Mouse (Mus musculus): ENCODE results near the gene Gm973.

Gene Gm973

GRCm38 (mm10) chr1:59548486-59548885 is 32.4 kb downstream of the Gm973 start:
- DNase-seq: no peak

DNA sequence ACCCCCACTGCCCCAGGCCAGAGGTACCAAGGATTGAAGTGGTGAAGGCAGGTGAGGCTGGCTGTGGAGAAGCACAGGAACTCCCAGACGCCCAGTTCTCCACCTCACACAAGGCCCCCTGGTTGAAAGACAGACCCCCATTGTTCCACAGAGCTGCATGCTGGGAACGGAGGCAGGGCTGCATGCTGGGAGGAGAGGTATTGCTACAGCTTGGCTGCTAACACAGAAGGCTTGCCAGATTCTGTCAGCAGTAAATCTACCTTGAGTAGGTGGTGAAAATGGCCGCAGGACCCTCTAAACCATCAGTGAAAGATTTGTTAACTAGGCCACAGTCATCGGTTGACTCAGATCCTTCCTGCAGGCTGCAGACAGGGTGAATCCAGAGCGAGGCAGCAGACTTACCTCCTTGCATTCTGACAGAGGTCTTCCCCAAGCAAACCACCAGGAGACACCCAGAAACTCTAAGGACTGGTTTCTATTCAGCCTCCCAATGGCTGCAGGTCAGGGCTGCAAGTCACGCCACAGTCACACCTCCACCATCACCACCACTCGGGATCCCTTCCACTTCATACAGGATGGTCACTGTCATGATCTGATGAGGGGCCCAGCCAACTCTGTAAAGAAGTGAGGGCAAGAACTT is 33.1 kb downstream of the Gm973 start:
- no peak for DNase-seq

GRCm38 (mm10) chr1:59550227-59550626 is 34.2 kb downstream of the Gm973 start:
- DNase-seq: peak; percentile 24

DNA sequence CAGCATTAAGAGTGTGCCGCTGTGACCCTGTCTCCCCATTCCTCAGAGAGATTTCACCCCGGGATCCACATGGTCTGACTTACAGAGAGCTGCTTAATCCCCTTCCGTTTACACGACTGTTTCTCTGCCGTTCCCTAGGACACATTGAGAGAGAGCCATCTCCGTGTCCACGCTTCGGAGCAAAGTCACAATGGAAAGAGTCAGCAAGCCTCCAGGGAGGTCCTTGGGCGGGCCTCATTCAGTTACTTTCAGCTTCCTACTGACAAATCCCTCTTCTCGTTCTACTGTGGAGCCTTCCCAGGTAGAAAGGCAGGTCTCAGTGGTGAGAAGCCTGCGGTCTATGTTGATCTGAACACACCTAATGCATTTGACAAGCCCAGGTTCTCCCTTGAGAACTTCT is 34.9 kb downstream of the Gm973 start:
- no peak for DNase-seq

DNA sequence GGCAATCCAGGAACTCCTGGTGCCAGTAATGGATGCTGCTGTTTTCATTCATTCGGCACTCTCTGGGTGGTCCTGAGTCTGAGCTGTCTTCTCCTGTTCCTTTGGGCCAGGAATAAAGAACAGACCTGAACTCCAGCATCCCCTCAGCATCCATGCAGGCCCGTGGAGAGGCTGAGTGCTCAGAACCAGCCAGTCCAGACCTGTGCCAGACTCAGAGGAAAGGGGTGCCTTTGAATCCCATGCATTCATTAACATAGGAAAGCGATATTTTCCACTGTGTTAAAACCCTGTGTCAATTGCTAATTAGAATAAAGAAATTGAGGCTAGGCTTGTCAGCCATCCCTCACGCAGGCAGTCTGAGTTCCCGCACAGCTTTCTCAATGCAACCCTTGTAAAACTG is 37.6 kb downstream of the Gm973 start:
- no peak for DNase-seq

- no peak for DNase-seq
Measured at GRCm38 (mm10) chr1:59563581-59563980, 47.5 kb downstream of the Gm973 start.

DNA sequence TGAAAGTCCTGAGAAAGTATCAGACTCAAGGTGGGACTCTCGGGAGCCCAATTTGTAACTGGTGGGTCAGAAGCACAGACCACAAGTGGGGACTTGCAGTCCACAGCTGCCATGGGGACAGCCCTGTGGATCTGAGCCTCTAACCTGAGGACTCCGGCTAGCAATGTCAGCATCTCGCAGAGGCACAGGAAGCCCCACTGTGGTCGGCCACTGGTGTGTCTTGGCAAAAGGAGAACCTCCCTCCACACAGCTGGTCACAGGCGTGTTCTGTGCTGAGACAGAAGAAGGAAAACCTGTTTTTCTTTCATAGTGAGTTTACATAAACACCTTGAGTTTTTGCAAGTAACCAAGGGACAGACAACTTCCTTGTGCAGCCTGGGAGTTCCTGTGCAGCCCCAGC is 49.7 kb downstream of the Gm973 start:
- no peak for DNase-seq

GRCm38 (mm10) chr1:59566281-59566680 is 50.2 kb downstream of the Gm973 start:
- no peak for DNase-seq

DNA sequence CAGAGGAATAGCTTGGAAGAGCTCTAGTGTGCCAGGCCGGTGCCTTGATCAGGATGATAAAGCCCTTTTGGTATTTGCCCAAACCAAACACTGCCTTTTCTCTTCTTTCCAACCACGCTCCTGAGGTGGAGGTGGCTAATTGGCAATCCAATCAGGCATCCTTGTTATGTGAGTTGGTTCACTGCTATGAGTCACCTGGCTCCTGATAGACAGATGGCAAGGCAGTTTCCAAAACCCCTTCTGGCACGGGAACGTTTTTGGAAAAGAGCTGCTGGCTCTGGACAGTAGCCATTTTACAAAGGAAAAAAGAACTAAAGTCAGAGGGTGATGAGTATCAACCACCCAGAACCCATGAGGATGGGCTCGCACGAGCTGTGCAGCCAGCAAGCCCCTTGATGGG is 50.9 kb downstream of the Gm973 start:
- DNase-seq: no peak

- DNase-seq: no peak
Measured at GRCm38 (mm10) chr1:59567521-59567920, 51.5 kb downstream of the Gm973 start.

DNA sequence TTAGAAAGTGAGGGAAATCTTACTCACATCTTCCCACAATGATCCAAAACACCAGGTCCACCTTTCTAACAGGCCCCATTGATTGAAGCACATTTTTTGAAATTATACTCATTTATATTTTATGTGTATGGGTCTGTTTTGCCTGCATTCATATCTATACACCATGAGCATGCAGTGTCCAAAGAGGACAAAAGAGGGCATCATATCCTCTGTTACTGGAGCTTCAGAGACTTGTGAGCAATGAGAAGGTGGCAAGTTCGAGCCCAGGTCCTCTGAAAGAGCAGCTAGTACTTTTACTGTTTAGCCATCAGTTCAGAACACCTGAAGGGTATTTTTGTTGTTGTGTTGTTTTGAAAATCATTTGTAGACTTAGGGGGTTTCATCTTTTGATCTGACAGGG is 52.2 kb downstream of the Gm973 start:
- DNase-seq: no peak

DNA sequence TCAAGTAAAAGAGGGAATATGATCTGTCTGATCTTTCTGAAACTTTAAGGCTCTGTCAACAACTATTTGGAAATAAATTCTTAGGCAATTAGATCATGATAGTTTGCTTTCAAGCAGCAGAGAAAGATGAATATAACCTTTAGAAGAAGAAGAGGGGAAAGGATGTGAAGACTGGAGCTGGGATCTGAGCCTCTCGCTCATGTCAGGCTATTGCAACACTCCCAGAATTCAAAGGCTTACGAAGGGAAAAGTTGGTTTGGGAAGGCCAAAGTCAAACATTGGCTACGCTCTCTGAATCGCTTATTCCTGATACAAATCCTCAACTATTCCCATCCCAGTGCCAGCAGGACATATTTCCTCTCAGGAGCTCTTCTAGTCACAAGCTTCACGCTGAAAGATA is 53.2 kb downstream of the Gm973 start:
- DNase-seq: no peak

DNA sequence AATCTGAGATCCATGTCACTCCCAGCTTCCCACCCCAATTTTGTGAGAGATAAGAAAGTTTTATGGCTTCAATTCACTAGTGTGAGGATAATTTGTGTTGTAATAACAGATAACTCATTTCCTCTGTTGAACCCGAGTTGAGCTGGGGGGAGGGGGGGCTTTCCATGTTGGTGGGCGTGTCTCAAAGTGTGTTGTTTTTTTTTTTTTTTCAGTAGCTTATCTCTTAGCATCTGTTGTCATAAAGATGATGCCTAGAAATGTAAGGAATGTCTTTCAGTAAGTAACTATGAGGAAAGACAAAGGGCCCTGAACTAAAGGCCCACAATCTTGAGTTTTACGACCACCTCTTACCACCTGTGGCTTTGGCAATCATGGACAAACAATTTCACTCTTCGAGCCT is 54.7 kb downstream of the Gm973 start:
- DNase-seq: no peak

DNA sequence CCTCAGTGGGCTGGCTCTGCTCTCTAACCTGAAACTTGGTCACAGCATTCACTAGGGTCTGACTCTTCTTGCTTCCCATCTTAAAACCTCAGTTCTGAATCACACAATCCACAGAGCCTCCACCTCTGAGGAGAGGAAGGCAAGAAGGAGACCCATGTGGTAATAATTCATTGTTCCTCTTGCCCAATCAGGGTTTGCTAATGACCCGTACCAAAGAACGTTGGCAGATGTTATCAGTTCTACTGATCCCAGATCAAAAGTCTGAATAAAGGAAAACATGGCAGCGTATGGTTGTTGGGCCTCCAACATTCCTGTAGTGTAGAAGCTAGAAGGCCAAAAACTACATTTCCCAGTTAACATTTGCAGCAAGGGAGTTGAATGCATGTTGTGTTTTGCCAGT is 55.4 kb downstream of the Gm973 start:
- no peak for DNase-seq

DNA sequence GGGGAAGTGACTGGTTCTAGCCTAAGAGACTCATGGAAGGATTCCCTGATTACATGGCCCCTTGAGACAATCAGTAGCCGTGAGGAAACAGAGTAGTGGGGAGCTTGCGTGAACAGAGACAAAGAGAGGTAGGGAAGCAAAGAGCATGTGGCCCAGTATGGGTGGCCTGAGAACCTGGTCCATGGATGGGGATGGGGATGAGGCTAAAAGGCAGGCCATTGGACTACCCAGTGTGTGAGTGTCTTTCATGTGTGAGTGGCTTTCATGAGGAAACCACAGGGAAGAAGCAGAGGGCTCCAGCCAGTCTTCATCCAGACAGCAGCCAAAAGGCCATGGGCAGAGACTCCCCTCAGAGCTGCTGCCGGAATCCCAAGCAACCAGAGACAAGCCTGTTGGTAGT is 57.8 kb downstream of the Gm973 start:
- DNase-seq: no peak

- no peak for DNase-seq
Measured at GRCm38 (mm10) chr1:59574262-59575187, 58.5 kb downstream of the Gm973 start.

DNA sequence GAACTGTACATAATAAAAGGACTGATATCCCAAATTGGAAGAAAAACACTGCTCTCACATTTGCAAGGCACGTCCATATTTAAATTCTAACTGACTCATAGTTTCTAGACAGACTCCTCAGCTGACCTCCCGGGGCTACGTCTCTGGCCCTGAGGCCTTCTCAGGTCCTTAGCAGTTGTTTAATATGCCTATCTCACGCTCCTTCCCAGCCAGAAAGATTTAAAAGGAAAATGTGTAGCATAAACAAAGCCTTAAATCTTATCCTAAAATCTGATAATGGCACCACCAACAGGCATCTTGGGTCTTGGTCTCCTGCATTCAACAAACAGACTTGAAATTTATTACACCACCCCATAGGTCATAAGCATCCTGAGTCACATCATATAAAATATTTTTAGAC is 62.7 kb downstream of the Gm973 start:
- no peak for DNase-seq

DNA sequence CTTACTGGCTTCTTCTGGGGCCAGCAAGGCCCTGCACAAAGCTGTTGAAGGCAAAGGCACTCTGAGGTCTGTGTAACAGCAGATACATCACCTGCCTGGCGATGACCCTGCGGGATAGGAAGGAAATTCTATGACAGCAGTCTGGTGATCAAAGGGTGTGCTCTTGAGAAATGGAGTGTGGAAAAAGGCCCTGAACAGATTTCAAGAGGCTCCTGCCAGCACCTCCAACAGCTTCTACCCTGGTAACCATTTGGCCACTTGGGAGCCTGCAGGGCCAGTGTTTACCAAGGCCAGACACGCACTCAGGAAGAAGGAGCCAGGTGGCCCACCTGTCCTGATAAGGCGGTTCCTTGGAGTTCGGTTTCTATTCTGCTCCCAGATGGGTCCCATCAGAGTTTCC is 63.3 kb downstream of the Gm973 start:
- DNase-seq: no peak

DNA sequence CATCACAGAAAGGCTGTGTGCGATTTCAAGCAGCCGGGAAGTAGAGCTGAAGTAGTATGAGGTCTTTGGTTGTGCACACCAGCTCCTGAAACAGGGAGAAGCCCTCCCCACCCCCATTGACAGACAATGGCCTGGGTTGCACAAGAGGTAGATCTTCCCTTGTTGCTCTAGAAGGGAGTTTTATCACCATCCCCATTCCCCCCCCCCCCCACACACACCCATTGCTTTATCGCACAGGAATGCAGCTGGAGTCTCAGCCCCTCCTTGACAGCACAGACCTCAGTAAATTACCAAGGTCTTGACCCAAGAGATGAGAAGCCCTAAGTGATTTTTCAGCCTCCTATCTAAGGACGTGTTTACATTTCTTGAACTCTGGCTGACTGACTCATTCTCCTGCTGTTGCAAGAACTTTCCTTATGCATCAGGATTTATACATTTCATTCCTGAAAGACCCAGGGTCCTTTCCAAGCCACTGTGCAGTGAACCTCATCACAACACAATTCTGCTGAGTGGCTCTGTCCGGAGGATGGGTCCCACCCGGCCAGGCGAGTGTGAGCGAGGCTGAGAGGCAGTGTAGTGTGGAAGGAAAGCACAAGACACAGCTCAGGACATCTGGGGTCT is 64.2 kb downstream of the Gm973 start:
- DNase-seq: no peak

GRCm38 (mm10) chr1:59580880-59581279 is 64.8 kb downstream of the Gm973 start:
- DNase-seq: no peak

GRCm38 (mm10) chr1:59584656-59585410 is 68.8 kb downstream of the Gm973 start:
- DNase-seq: peak; percentile 57

DNA sequence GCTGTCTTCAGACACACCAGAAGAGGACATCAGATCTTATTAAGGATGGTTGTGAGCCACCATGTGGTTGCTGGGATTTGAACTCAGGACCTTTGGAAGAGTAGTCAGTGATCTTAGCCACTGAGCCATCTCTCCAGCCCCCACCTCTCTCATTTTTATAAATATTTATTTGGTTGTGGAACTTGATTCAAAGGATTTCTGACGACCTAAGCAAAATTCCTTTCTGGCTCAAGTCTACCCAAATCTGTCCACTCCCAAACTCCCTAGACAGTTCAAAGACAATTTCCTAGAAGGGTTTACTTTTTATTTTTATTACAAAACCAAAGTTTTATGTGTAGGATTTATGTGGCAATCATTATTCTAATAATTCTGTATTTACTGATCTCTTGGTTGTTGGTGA is 73.2 kb downstream of the Gm973 start:
- DNase-seq: no peak

GRCm38 (mm10) chr1:59592359-59592758 is 76.3 kb downstream of the Gm973 start:
- no peak for DNase-seq

Data from kidney, adult 9 months (tissue).